Mouse (Mus musculus) mesoderm, embryonic 11.5 days (tissue): ENCODE measurements around the gene Lpar2.

Experiments
- DNase-seq: peaks from one replicate; pipeline ENCODE4 v3.0.0-alpha.2; 2012; ENCODE audit warnings: low read depth, low spot score

Lpar2 gene

DNA sequence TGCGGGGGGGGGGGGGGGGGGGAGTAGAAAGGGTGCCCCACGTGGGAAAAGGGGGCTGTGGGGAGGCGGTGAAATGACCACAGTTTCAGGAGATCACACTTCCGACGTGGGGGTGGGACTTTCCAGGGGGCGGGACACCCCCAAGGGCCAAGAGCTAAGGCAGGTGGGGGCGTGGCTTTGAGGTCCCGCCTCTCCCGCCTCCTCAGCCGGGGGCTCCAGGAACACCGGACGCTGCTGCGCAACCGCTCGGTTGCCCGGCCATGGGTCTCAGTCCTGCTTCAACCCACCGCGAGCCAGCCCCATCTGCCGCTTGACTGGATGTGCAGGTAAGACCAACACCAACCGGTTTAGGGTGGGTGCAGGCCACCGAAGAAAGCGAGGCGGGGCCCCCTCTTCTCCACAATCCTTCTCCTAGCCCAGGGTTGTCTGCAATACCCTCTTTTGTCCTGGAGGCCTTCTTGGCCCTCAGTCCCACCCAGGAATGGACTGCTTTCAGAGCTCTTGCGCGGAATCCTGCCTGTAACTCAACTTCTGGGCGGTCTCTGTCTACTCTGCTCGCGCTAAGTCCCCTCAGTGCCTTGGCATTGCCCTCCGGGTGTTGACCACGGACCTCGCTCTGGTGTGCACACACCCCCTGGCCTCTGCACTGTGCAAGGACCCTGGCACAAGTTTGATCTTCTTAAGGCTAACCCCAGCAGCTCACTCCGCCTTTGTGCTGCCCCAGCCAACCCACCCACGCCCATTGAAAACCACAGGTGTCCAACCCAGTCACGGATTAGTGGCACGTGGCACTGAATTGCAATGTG, at the start of gene Lpar2:
TSS of gene Lpar2 (plus strand) at position 44 of the 806 bp plus-strand sequence.
- DNase-seq = peak; percentile 76

DNA sequence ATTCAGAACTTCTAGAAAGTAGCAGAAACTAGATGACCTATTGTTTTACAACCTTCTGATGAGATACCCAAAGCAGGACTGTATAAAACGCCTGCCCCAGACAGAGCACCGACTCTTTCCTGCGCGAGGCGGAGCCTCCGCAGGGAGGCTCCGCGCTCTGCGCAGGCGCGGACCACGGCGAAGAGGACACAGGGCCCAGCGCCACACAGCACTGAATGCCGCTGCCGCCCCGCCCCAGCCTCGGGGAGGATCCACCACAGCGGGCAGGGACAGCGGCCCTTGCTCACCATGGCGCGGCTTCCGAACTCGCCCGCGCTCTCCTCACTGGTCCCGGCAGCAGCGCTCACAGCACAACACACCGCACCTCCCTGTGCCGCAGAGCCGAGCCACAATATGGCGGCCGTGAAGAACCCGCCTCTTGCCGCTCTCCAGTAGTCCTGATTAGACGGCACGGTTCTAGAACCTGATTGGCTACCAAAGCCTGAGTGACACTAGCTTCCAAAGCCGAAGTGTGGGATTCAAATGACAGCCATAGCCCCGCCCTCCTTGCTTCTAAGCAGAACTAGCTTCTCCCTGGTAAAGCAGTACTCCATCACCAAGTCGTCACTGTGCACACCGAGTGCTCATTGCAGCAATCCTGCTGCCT, 47.6 kb upstream of the Lpar2 start, which contains the start of gene Gm20422:
TSS of gene Gm20422 (minus strand) at position 384 of the 646 bp plus-strand sequence.
- peak; percentile 97 for DNase-seq

DNA sequence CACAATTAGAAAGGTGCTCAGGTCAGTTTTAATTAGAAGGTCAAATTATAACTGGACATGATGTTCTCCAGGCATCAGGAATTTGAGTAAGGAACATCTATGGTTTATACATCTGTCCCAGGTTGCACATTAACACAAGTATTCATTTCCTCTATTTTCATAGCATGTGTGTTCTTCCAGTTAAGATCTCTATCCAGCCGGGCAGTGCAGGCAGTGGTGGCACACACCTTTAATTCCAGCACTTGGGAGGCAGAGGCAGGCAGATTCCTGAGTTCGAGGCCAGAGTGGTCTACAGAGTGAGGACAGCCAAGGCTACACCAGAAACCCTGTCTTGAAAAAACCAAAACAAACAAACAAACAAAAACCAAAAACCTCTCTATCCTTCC, 47.1 kb upstream of the Lpar2 start:
- no peak for DNase-seq

DNA sequence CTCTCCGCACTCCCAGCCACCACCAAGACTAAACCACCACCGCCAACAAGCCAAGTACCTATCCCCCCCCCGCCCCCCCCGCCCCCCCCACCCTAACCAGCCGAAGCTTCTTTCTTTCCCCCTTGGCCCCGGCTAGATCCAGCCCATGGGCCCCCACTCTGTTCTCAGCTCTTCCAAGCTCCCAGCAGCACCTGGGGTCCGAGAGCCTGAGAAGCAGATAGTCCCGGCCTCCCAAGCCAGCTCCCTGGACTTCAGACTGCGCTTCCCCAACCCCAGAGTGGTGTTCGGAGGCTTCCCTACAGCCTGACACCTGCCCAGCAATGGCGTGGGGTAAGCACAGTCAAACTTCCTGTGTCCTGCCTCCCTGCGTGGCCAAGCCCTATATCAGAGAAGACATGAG, 45.1 kb upstream of the Lpar2 start:
- no peak for DNase-seq

DNA sequence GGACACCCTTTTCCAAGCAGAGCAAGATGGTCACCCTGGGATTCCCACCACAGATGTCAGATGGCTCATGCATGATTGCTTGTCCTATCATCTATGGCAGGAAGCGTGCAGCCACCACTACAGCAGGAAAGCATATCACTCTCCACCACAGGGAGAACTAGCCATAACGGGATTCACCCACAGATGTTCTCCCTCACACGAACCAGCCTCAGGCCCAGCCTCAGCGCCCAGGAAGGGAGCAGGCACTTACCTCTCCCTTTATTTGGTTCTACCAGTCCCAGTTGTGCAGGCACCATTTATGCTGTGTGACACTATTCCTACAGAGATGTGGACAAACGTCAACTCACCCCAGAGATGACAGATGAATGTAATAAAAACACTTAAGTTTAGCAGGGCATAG, 33.1 kb upstream of the Lpar2 start:
- DNase-seq = no peak

DNA sequence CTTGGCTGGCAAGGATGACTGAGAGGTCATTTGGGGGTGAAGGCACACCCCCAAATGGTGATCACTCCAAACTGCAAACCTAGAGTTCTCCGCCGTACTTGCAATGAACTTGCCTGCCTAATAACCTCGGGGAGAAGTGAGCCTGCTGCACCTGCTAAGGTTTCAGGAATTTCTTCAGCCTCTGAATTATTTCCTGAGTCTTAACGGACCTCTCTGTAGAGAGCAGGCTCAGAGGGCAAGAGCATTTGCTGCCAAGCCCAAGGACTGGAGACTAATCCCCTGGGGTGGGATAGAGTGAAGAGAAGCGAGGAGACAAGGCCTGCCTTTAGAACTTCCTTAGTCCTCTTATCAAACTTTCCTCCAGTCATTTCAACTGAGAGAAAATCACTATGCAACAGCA, 32.5 kb upstream of the Lpar2 start:
- DNase-seq = no peak

DNA sequence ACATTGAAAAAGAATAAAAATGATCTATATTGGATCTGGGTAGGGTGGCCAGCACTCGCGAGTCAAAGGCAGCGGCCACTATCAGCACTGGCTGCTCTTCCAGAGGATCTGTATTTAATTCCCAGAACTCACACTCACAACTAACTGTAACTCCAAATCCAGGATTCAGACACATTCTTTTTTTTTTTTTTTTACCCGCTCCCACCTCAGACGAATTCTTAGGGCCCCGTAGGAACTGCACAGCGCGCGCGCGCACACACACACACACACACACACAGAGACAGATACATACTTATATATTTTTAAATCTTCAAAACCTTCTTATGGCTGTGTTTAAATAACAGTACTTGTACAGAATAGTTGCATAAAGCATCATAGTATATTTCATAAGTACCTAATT, 31.9 kb upstream of the Lpar2 start:
- peak; percentile 15 for DNase-seq

DNA sequence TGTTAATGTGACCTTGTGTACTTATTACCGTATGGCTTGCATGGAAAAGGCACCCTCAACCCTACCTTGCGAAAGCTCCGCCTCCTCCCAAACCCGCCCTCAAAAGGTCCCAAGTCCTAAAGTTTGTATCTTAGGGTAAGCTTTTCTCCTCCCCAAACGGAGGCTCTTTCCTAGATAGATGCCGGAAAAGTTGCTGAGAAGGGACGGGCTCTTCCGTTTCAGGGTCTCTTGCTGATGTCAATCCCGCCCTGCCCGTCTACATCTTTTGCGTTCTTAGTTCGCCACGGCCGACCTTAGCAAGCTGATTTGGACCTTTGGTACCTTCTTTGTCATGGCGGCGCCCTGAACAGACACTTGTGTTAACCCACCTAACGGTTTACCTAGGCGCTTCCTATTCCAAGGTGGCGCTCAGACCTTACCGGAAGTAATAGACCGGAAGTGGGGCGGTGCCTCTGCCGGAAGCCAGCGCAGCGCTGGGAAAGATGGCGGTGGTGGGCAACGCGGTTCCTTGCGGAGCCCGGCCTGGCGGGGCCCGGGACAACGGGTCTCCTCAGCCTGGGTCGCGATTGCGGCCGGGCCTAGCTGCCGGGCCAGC, 31.4 kb upstream of the Lpar2 start, which contains the start of the genes Atp13a1 and Zfp866:
TSS of gene Atp13a1 (plus strand) at position 391 of the 595 bp plus-strand sequence.
TSS of gene Zfp866 (minus strand) at position 406 of the 595 bp plus-strand sequence.
- peak; percentile 90 for DNase-seq

DNA sequence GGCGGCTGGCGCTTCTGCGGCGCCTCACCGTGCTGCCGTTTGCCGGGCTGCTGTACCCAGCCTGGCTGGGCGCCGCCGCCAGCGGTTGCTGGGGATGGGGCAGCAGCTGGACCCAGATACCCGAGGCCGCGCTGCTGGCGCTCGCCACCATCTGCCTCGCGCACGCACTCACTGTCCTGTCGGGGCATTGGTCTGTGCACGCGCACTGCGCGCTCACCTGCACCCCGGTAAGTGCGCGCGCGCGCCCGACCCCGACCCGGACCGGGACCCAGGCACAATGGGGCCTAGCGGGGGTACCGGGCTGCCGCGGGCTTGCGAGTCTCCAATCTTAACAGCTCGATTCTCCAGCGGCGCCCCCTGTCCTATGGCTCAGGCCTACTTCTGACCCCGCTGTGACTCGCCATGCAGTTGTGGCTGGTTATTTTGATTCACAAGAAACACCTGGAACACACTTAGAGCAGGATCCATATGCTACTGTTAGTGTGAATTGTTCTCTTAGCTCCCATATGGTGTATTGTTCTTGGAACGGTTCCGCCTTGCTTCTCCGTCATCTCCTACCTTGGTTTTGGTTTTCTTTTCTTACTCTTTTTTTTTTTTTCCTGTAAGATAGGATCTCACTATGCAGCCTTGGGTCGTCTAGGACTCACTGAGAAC, 30.7 kb upstream of the Lpar2 start:
- DNase-seq = peak; percentile 39

DNA sequence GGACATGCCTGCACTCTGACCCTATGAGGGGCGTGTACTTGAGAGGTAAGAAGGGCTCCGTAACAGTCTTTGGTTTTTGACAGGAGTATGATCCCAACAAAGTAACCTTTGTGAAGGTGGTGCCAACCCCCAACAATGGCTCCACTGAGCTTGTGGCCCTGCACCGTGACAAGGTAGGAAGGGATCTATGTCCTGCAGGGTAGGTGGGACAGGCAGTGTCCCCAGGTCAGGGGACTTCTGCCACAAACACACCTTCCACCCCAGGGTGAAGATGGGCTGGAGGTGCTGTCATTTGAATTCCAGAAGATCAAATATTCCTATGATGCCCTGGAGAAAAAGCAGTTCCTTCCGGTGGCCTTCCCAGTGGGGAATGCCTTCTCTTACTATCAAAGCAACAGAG, 28.6 kb upstream of the Lpar2 start:
- no peak for DNase-seq

DNA sequence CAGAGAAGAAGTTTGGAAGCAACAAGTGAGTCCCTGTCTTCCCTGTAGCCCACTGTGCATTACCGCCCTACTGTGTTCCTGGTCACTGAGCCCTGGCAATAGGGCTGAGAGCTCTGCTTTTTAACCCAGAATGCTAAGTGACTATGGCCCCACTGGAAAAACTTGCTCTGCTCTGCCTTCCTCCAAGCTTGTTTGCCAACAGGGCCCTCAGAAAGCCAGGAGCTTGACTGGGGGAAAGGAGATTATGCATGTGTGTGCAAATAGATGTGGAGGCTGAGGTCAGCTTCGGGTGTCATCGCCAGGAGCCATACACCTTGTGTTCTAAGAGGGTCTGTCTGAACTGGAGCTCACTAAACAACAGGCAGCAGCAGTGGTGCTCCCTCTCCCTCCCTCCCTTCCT, 28.1 kb upstream of the Lpar2 start:
- DNase-seq = no peak

DNA sequence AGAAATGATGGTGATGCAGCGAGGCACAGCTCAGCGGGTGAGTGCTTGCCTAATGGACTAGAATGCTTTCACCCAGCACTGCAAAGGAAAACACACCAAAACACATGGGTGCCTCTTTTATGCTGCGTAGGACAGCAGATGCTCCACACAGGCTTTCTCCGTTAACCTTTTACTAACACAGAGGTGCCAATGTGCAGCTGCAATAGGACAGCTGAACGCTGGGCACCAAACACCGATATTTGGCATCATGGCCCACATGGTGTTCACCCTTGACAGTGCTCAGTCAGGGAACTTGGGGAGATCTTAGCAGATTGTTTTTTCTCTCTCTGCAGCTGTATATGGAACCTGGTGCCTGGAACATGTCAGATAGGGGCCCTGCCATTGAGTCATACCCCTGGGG, 27.3 kb upstream of the Lpar2 start:
- DNase-seq = no peak

DNA sequence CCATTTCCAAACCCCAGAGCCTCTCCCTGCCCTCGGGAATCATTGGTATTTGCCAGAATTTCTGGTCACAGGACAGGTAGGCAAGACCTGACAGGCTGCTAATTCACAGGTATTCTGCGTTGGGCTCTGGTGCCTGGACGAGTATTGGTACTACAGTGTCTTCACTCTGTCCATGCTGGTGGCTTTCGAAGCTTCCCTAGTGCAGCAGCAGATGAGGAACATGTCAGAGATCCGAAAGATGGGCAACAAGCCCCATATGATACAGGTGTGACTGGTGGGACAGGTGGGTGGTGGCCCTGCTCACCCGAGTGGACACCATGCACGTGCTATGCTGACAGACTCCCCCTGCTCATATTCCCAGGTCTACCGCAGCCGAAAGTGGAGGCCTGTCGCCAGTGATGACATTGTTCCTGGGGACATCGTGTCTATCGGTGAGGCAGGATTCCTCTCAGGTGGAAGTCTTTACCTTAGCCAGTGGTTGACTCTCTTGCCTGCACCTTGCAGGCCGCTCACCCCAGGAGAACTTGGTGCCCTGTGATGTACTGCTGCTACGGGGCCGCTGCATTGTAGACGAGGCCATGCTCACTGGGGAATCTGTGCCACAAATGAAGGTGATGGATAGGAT, 25.4 kb upstream of the Lpar2 start:
- DNase-seq = no peak

DNA sequence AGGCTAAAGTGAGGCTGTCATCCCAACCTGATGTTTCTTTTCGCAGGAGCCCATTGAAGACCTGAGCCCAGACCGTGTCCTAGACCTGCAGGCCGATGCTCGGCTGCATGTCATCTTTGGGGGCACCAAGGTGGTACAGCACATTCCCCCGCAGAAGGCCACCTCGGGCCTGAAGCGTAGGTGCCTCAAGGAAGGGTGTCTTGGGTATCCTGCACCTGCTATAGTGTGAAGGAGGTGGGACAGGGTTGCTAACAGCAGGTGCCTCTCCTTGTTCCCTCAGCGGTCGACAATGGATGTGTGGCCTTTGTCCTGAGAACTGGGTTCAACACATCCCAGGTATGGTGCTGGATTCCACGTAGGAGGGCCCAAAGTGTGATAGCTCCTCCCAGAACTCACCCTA, 24.6 kb upstream of the Lpar2 start:
- no peak for DNase-seq

DNA sequence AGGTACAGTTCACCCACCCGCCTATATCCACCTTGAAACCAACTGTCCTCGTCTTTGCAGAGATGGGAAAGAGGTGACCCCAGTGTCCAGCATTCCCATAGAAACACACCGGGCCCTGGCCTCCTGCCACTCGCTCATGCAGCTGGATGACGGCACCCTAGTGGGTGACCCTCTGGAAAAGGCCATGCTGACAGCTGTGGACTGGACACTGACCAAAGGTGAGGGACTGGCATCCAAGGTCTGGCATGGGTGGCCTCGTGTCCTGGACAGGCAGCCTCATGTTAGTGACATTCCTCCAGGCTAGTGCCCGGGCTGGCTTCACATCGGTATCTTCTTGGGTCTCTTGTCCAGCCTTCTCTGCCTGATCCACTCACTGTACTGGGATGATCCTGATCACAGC, 23.0 kb upstream of the Lpar2 start:
- DNase-seq = no peak

DNA sequence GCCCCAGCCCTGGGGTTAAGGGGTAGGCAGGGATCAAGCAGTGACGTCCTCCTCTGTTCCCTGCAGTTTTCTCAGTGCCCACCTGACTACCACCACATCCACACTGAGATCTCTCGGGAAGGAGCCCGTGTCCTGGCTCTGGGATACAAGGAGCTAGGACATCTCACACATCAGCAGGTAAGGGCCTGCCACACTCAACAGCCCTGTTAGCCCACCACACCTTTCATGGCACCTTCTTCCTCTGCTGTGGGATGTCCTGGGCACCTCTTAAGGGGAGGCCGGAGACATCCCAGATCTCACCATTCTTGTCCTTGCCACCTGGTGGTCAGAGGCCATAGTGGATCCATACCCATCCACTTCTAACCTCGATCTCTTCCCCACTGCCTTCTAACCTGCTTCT, 22.3 kb upstream of the Lpar2 start:
- DNase-seq = no peak

DNA sequence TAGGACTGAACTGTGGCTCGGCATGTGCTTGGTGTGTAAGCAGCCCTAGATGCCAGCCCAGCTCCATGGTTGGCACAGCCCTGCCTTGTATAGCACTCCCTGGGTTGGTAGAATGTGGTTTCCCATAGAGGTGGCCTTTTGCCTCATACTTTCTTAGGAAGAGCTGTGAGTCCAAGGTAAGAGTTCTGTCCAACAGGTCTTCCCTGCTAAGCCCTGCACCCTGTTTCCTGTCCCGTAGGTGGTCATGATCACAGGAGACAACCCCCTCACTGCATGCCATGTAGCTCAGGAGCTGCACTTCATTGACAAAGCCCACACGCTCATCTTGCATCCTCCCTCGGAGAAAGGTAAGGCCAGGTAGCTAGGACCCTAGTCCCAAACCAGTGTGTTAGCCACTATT, 20.4 kb upstream of the Lpar2 start:
- DNase-seq = no peak

DNA sequence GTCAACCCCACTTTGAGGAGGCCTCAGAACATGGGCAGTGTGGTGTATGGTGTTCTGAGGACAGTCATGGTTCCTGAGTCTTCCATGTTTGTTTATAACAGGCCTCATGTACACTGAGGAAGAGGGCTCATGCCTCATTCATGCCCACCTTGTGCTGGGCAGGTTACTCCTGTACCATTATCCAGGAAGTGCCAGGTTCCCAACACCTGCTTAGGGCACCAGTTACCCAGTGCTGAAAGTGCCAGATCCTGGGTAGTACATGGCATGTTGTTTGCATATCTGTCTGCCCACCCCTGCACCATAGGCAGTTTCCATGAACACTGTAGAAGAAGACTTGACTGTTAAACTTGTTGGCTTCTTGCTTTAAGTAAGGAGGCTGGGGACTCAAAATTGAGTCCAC, 20.0 kb upstream of the Lpar2 start:
- no peak for DNase-seq

DNA sequence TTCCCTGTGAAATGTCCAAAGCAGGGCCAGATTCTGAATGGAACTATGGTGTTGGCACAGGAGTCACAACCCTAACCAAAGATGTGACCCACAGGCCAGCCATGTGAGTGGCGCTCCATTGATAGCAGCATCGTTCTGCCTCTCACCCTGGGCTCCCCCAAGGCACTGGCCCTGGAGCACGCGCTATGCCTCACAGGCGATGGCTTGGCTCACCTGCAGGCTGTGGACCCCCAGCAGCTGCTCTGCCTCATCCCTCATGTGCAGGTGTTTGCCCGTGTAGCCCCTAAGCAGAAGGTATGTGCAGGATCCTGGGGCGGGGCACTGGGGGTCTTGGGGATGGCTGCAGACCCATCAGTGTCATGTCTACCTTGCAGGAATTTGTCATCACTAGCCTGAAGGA, 18.9 kb upstream of the Lpar2 start:
- no peak for DNase-seq

DNA sequence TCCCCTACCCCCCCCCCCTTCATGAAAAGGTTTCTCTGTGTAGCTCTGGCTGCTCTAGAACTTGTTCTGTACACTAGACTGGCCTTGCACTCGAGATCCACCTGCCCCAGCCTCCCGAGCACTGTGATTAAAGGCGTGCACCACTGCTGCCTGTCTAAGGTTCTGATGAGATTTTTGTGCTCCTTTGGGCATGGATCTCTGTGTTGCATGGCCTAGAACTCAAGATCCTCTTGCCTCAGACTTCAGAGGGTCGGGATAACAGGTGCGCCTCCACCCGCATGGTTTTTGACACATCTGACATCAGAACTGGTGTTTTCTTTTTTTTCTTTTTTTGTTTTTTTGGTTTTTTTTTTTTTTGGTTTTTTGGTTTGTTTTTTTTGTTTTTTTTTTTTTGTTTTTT, 17.7 kb upstream of the Lpar2 start:
- no peak for DNase-seq

DNA sequence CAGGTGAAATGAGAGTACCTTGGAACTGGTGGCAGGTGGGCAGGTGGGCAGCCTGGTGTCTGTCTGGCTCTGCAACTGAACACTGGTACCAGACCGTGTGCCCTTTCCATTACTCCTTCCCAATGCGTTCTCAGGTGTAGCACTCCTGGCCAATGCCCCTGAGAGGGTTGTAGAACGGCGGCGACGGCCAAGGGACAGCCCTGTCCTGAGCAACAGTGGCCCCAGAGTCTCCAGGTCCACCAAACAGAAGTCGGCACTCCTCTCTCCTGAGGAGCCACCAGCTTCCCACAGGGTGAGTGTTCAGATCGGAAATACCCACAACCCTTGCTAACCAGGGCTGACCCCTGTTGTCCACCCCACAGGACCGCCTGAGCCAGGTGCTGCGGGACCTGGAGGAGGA, 17.1 kb upstream of the Lpar2 start:
- DNase-seq = no peak

DNA sequence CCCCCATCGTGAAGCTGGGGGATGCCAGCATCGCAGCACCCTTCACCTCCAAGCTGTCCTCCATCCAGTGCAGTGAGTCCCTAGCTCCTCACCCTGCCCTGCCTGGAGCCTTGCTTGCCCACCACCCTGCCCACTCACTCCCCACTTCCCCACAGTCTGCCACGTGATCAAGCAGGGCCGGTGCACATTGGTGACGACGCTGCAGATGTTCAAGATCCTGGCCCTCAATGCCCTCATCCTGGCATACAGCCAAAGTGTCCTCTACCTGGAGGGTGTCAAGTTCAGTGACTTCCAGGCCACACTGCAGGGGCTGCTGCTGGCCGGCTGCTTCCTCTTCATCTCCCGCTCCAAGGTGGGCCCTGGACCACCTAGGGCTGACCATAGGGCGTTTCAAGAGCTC, 16.7 kb upstream of the Lpar2 start:
- no peak for DNase-seq
